Mouse (Mus musculus): Measurements from ENCODE around the gene Als2cl. TPM values are rescaled to one million over a fixed set of nuclear protein-coding genes. Genes with fewer than 3 reads are reported as not detected.

Gene Als2cl
- polyA plus RNA-seq, 1 experiment from 2014 or later = 3.1 TPM

- Histone ChIP-seq H3K27ac (ENCODE audit: low read length) (no peak overlapping the region), H3K9me3 (replicated peaks; ENCODE audit: control insufficient read depth, low read length) (no peaks in the 10 kb centered on the region), H3K9ac (ENCODE audit: low read length) (no peak overlapping the region), H3K27me3 (ENCODE audit: control insufficient read depth, insufficient read depth, low read length) (no peaks in the 10 kb centered on the region), H3K4me1 (ENCODE audit: control insufficient read depth, insufficient read depth, low read length) (no peaks in the 10 kb centered on the region; the same call in 1 of the 2 replicates), H3K4me2 (ENCODE audit: low read depth, low read length) (no peak overlapping the region), H3K4me3 (ENCODE audit: low read length) (no peak overlapping the region), H3K36me3 (ENCODE audit: control insufficient read depth, insufficient read depth) (no peaks in the 10 kb centered on the region)
- WGBS = 53% methylated on average over 4 of the region's 4 CpGs
- ATAC-seq (replicated peaks; ENCODE audit: extremely low read depth, insufficient read depth, low FRiP score) = no peak
These were observed 22.6 kb downstream of the Als2cl start for GRCm38 (mm10) chr9:110902271-110902670.

GRCm38 (mm10) chr9:110907201-110907837 lies 27.6 kb downstream of the Als2cl start:
- H3K9ac ChIP-seq (ENCODE audit: low read length) = no peak overlapping the region
- no peaks in the 10 kb centered on the region for H3K36me3 ChIP-seq (ENCODE audit: control insufficient read depth, insufficient read depth)
- no peak; the same call in 1 of the 2 replicates for ATAC-seq (replicated peaks; ENCODE audit: extremely low read depth, insufficient read depth, low FRiP score)
- no peaks in the 10 kb centered on the region for H3K9me3 ChIP-seq (replicated peaks; ENCODE audit: control insufficient read depth, low read length)
- H3K4me3 ChIP-seq (ENCODE audit: low read length) = no peak overlapping the region
- no peak overlapping the region for H3K4me2 ChIP-seq (ENCODE audit: low read depth, low read length)
- H3K27ac ChIP-seq (ENCODE audit: low read length) = no peak overlapping the region
- no peaks in the 10 kb centered on the region for H3K4me1 ChIP-seq (ENCODE audit: control insufficient read depth, insufficient read depth, low read length)
- H3K27me3 ChIP-seq (ENCODE audit: control insufficient read depth, insufficient read depth, low read length) = no peaks in the 10 kb centered on the region
- 89% methylated on average over 11 of the region's 11 CpGs for WGBS

GRCm38 (mm10) chr9:110907838-110908630 lies 28.4 kb downstream of the Als2cl start:
- WGBS = 72% methylated on average over 4 of the region's 4 CpGs
- Histone ChIP-seq H3K9ac (ENCODE audit: low read length) (no peak overlapping the region), H3K4me3 (ENCODE audit: low read length) (no peak overlapping the region), H3K27me3 (ENCODE audit: control insufficient read depth, insufficient read depth, low read length) (no peaks in the 10 kb centered on the region), H3K4me2 (ENCODE audit: low read depth, low read length) (no peak overlapping the region), H3K27ac (ENCODE audit: low read length) (no peak overlapping the region), H3K4me1 (ENCODE audit: control insufficient read depth, insufficient read depth, low read length) (no peaks in the 10 kb centered on the region), H3K9me3 (replicated peaks; ENCODE audit: control insufficient read depth, low read length) (no peaks in the 10 kb centered on the region), H3K36me3 (ENCODE audit: control insufficient read depth, insufficient read depth) (no peaks in the 10 kb centered on the region)
- ATAC-seq (replicated peaks; ENCODE audit: extremely low read depth, insufficient read depth, low FRiP score) = no peak

GRCm38 (mm10) chr9:110908631-110909016 lies 29.0 kb downstream of the Als2cl start:
- Histone ChIP-seq H3K27me3 (ENCODE audit: control insufficient read depth, insufficient read depth, low read length) (no peaks in the 10 kb centered on the region), H3K4me2 (ENCODE audit: low read depth, low read length) (no peak overlapping the region), H3K4me1 (ENCODE audit: control insufficient read depth, insufficient read depth, low read length) (no peaks in the 10 kb centered on the region), H3K9ac (ENCODE audit: low read length) (no peak overlapping the region), H3K9me3 (replicated peaks; ENCODE audit: control insufficient read depth, low read length) (no peaks in the 10 kb centered on the region), H3K4me3 (ENCODE audit: low read length) (no peak overlapping the region), H3K27ac (ENCODE audit: low read length) (no peak overlapping the region), H3K36me3 (ENCODE audit: control insufficient read depth, insufficient read depth) (no peaks in the 10 kb centered on the region)
- no peak for ATAC-seq (replicated peaks; ENCODE audit: extremely low read depth, insufficient read depth, low FRiP score)
- 89% methylated on average over 3 of the region's 3 CpGs for WGBS

- H3K4me3 ChIP-seq (ENCODE audit: low read length) = no peak overlapping the region
- no peak for ATAC-seq (replicated peaks; ENCODE audit: extremely low read depth, insufficient read depth, low FRiP score)
- H3K4me1 ChIP-seq (ENCODE audit: control insufficient read depth, insufficient read depth, low read length) = no peaks in the 10 kb centered on the region
- no peak overlapping the region for H3K4me2 ChIP-seq (ENCODE audit: low read depth, low read length)
- H3K36me3 ChIP-seq (ENCODE audit: control insufficient read depth, insufficient read depth) = no peaks in the 10 kb centered on the region
- H3K27me3 ChIP-seq (ENCODE audit: control insufficient read depth, insufficient read depth, low read length) = no peaks in the 10 kb centered on the region
- no peak overlapping the region for H3K27ac ChIP-seq (ENCODE audit: low read length)
- no peak overlapping the region for H3K9ac ChIP-seq (ENCODE audit: low read length)
- whole genome bisulfite sequencing = 67% methylated on average over 6 of the region's 6 CpGs
- H3K9me3 ChIP-seq (replicated peaks; ENCODE audit: control insufficient read depth, low read length) = no peaks in the 10 kb centered on the region
These were observed 29.8 kb downstream of the Als2cl start for GRCm38 (mm10) chr9:110909371-110909967.

- H3K4me2 ChIP-seq (ENCODE audit: low read depth, low read length) = no peak overlapping the region
- no peaks in the 10 kb centered on the region for H3K27me3 ChIP-seq (ENCODE audit: control insufficient read depth, insufficient read depth, low read length)
- H3K4me1 ChIP-seq (ENCODE audit: control insufficient read depth, insufficient read depth, low read length) = no peaks in the 10 kb centered on the region
- H3K9me3 ChIP-seq (replicated peaks; ENCODE audit: control insufficient read depth, low read length) = no peaks in the 10 kb centered on the region
- no peak overlapping the region for H3K27ac ChIP-seq (ENCODE audit: low read length)
- no peak overlapping the region for H3K4me3 ChIP-seq (ENCODE audit: low read length)
- H3K9ac ChIP-seq (ENCODE audit: low read length) = no peak overlapping the region
- no peak for ATAC-seq (replicated peaks; ENCODE audit: extremely low read depth, insufficient read depth, low FRiP score)
- H3K36me3 ChIP-seq (ENCODE audit: control insufficient read depth, insufficient read depth) = no peaks in the 10 kb centered on the region
- 40% methylated on average over 21 of the region's 21 CpGs for WGBS
These were observed 35.1 kb downstream of the Als2cl start for GRCm38 (mm10) chr9:110914631-110915236.

- 58% methylated on average over 8 of the region's 8 CpGs for WGBS
- no peaks in the 10 kb centered on the region for H3K36me3 ChIP-seq (ENCODE audit: control insufficient read depth, insufficient read depth)
- H3K27ac ChIP-seq (ENCODE audit: low read length) = no peak overlapping the region
- H3K27me3 ChIP-seq (ENCODE audit: control insufficient read depth, insufficient read depth, low read length) = no peaks in the 10 kb centered on the region
- no peaks in the 10 kb centered on the region for H3K4me1 ChIP-seq (ENCODE audit: control insufficient read depth, insufficient read depth, low read length)
- H3K4me3 ChIP-seq (ENCODE audit: low read length) = no peak overlapping the region
- H3K9ac ChIP-seq (ENCODE audit: low read length) = no peak overlapping the region
- H3K9me3 ChIP-seq (replicated peaks; ENCODE audit: control insufficient read depth, low read length) = no peaks in the 10 kb centered on the region
- ATAC-seq (replicated peaks; ENCODE audit: extremely low read depth, insufficient read depth, low FRiP score) = no peak
- H3K4me2 ChIP-seq (ENCODE audit: low read depth, low read length) = no peak overlapping the region
These were observed 35.8 kb downstream of the Als2cl start for GRCm38 (mm10) chr9:110915466-110915865.

GRCm38 (mm10) chr9:110916786-110917185 lies 37.1 kb downstream of the Als2cl start, which contains the start of gene Fam240a:
Fam240a (minus strand) TSS chr9:110916861.
- Histone ChIP-seq H3K27ac (ENCODE audit: low read length) (no peak within 1 kb of the TSS), H3K9ac (ENCODE audit: low read length) (no peak within 1 kb of the TSS), H3K27me3 (ENCODE audit: control insufficient read depth, insufficient read depth, low read length) (no peaks in the 10 kb centered on the region), H3K4me1 (ENCODE audit: control insufficient read depth, insufficient read depth, low read length) (no peaks in the 10 kb centered on the region), H3K4me2 (ENCODE audit: low read depth, low read length) (no peak within 1 kb of the TSS), H3K9me3 (replicated peaks; ENCODE audit: control insufficient read depth, low read length) (no peaks in the 10 kb centered on the region), H3K36me3 (ENCODE audit: control insufficient read depth, insufficient read depth) (no peaks in the 10 kb centered on the region), H3K4me3 (ENCODE audit: low read length) (no peak within 1 kb of the TSS)
- ATAC-seq (replicated peaks; ENCODE audit: extremely low read depth, insufficient read depth, low FRiP score) = no peak
- WGBS = 78% methylated on average over 7 of the region's 7 CpGs
